Mouse (Mus musculus) kidney, embryonic 16.5 days (tissue): ENCODE data around the gene Smim27. TPM values are rescaled to one million over a fixed set of nuclear protein-coding genes. Genes with fewer than 3 reads are reported as not detected.
A peak's percentile ranks its signal among the peaks of the same experiment; 100 is the strongest.

ENCODE experiments used
- ATAC-seq: fragments of 200-750 bp; cut with Nextera tagmentation; 2 replicates; pipeline ENCODE4 v1.8.0; 2017; ENCODE audit warnings: moderate TSS enrichment; ENCODE audit not compliant: low FRiP score, low TSS enrichment
- H3K27ac ChIP-seq: fragments of 300-500 bp; sonication (generic); 2 replicates; pipeline ENCODE4 v1.5.1; 2014; ENCODE audit warnings: low read length
- H3K27me3 ChIP-seq: fragments of 300-500 bp; sonication (generic); 2 replicates; pipeline ENCODE4 v1.6.1; 2014; ENCODE audit warnings: low read length, control low read depth, mixed read lengths; ENCODE audit not compliant: insufficient read depth
- H3K36me3 ChIP-seq: fragments of 300-500 bp; sonication (generic); 2 replicates; pipeline ENCODE4 v1.6.1; 2014; ENCODE audit warnings: low read length, control low read depth, mixed read lengths; ENCODE audit not compliant: insufficient read depth
- H3K4me1 ChIP-seq: fragments of 300-500 bp; sonication (generic); 2 replicates; pipeline ENCODE4 v1.6.1; 2014; ENCODE audit warnings: low read length, control low read depth, mixed read lengths; ENCODE audit not compliant: insufficient read depth
- H3K4me2 ChIP-seq: fragments of 300-500 bp; sonication (generic); replicated peaks from 2 replicates; pipeline ENCODE4 v1.6.1; 2014; ENCODE audit warnings: low read depth, low read length
- H3K4me3 ChIP-seq: fragments of 300-500 bp; sonication (generic); 2 replicates; pipeline ENCODE4 v1.5.1; 2014; ENCODE audit warnings: mild to moderate bottlenecking, low read length
- H3K9ac ChIP-seq: fragments of 300-500 bp; sonication (generic); replicated peaks from 2 replicates; pipeline ENCODE4 v1.6.1; 2014; ENCODE audit warnings: low read length
- H3K9me3 ChIP-seq: fragments of 300-500 bp; sonication (generic); 2 replicates; pipeline ENCODE4 v1.6.1; 2016; ENCODE audit warnings: low read length, control low read depth
- WGBS: fragments of 180-500 bp; shearing (Covaris S2); extraction: QIAGEN DNeasy Blood & Tissue Kit; methylation state at CpG from one replicate; pipeline ENCODE4 v1.1.7; 2014; 5-methylcytosine and 5-hydroxymethylcytosine counted together
- polyA plus RNA-seq: library from polyadenylated mRNA; unstranded; fragments of >200 nt; fragmentation: Nextera tagmentation; extraction: Ambion mirVana; gene quantifications from 2 replicates; pipeline ENCODE4 v1.2.1, GENCODE M21; 2015

The Smim27 gene
- polyA plus RNA-seq, 1 experiment from 2014 or later, result 30.1 TPM

DNA sequence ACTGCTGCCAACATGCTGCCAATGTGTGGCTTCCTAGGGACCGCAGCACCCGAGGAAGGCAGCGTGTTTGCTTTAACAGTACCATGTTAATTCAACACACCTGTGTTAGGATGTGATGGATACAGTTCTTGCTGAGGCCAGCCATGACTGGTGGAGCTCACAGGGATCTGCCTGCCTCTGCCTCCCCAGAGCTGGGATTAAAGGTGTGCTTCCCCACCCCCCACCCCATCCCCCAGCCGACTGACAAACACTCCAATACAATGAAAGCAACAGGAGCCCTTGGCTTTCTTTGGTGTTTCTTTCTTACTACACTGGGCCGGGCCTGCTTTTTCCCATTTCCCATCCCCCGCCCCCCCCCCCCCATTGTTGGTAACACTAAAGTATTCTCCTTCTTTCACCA, 35.1 kb upstream of the Smim27 start:
- Histone ChIP-seq H3K4me2 (no peak overlapping the region), H3K9ac (no peak overlapping the region), H3K27ac (no peak overlapping the region), H3K9me3 (no peaks in the 10 kb centered on the region), H3K27me3 (no peaks in the 10 kb centered on the region), H3K36me3 (no peaks in the 10 kb centered on the region), H3K4me1 (peaks cover 7% of the 10 kb centered on the region), H3K4me3 (no peak overlapping the region)
- WGBS, result 74% methylated on average over 6 of the region's 6 CpGs
- ATAC-seq, result no peak

- 82% methylated on average over 4 of the region's 4 CpGs for WGBS
- Histone ChIP-seq H3K9me3 (no peaks in the 10 kb centered on the region), H3K27ac (no peak overlapping the region), H3K4me1 (peaks cover 13% of the 10 kb centered on the region), H3K36me3 (no peaks in the 10 kb centered on the region), H3K9ac (no peak overlapping the region), H3K4me2 (no peak overlapping the region), H3K27me3 (no peaks in the 10 kb centered on the region), H3K4me3 (no peak overlapping the region)
- ATAC-seq, result no peak
These were observed 32.5 kb upstream of the Smim27 start for GRCm38 (mm10) chr4:40236829-40237228.

- H3K9me3 ChIP-seq, result no peaks in the 10 kb centered on the region
- ATAC-seq, result peak; percentile 85
These were observed 30.6 kb upstream of the Smim27 start for GRCm38 (mm10) chr4:40238483-40239408.

GRCm38 (mm10) chr4:40239409-40240271, 29.7 kb upstream of the Smim27 start, which contains the start of gene Ddx58:
TSS of gene Ddx58 (minus strand) at chr4:40239828.
- H3K4me3 ChIP-seq, result peak within 1 kb of the TSS; percentile 70
- peaks cover 13% of the 10 kb centered on the region for H3K4me1 ChIP-seq
- no peaks in the 10 kb centered on the region for H3K9me3 ChIP-seq
- H3K36me3 ChIP-seq, result no peaks in the 10 kb centered on the region
- peak; percentile 69 for ATAC-seq
- H3K27me3 ChIP-seq, result no peaks in the 10 kb centered on the region
- WGBS, result under 1% methylated on average over 34 of the region's 35 CpGs
- H3K4me2 ChIP-seq, result peak within 1 kb of the TSS; percentile 90
- H3K27ac ChIP-seq, result peak within 1 kb of the TSS; percentile 51
- H3K9ac ChIP-seq, result peak within 1 kb of the TSS; percentile 78

More at GRCm38 (mm10) chr4:40238483-40239408, 30.6 kb upstream of the Smim27 start:
- Histone ChIP-seq H3K4me2 (peak overlapping the region; percentile 90), H3K9ac (peak overlapping the region; percentile 78), H3K36me3 (no peaks in the 10 kb centered on the region), H3K27ac (peak overlapping the region; percentile 51), H3K4me1 (peaks cover 13% of the 10 kb centered on the region), H3K4me3 (peak overlapping the region; percentile 70), H3K27me3 (no peaks in the 10 kb centered on the region)
- WGBS, result 1% methylated on average over 17 of the region's 17 CpGs

GRCm38 (mm10) chr4:40240272-40240744, 29.1 kb upstream of the Smim27 start:
- 37% methylated on average over 5 of the region's 5 CpGs for WGBS
- H3K27ac ChIP-seq, result no peak overlapping the region
- peak overlapping the region; percentile 78 for H3K9ac ChIP-seq

DNA sequence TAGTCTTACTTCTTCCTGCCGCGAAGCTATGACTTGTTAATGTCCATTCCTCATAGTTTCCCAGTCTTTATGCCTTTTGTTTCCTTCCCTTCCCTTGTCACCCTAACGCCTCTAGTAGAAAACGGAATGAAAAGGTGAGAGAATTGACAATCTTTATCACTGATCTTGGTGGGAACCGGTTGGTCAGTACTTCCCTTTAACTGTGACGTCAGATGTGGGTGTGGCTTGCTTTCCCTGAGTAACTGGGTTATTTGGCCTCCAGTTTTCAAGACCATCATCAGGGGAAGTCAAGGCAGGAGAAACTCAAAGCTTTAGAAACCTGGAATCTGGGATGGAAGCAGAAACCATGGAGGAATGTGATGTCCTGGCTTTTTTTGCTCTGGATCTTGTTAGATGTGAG, 27.5 kb upstream of the Smim27 start:
- Histone ChIP-seq H3K36me3 (no peaks in the 10 kb centered on the region), H3K27ac (no peak overlapping the region), H3K27me3 (no peaks in the 10 kb centered on the region), H3K9ac (no peak overlapping the region), H3K4me2 (no peak overlapping the region), H3K4me3 (no peak overlapping the region), H3K4me1 (peaks cover 13% of the 10 kb centered on the region), H3K9me3 (no peaks in the 10 kb centered on the region)
- WGBS, result 53% methylated on average over 6 of the region's 6 CpGs
- ATAC-seq, result no peak

More at GRCm38 (mm10) chr4:40240272-40240744, 29.1 kb upstream of the Smim27 start:
- Histone ChIP-seq H3K4me1 (peaks cover 13% of the 10 kb centered on the region), H3K27me3 (no peaks in the 10 kb centered on the region), H3K4me2 (peak overlapping the region; percentile 90), H3K36me3 (no peaks in the 10 kb centered on the region), H3K9me3 (no peaks in the 10 kb centered on the region), H3K4me3 (peak overlapping the region; percentile 70)
- ATAC-seq, result peak; percentile 46

DNA sequence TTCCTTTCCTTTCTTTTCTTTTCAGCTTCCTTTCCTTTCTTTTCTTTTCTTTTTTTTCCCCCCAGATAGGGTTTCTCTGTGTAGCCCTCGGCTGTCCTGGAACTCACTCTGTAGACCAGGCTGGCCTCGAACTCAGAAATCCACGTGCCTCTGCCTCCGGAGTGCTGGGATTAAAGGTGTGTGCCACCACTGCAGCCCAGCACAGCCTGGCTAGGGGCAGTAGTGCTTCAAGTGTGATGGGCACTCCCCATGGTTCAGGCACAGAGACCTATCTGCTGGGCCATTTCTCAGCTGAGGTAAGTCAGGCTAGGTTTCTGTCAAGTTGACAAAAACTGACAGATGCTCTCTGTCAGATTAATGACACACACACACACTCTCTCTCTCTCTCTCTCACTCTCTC, 26.4 kb upstream of the Smim27 start:
- H3K4me1 ChIP-seq, result peaks cover 13% of the 10 kb centered on the region
- H3K27me3 ChIP-seq, result no peaks in the 10 kb centered on the region
- 87% methylated on average over 4 of the region's 4 CpGs for WGBS
- no peak overlapping the region for H3K4me3 ChIP-seq
- no peak for ATAC-seq
- no peak overlapping the region for H3K27ac ChIP-seq
- H3K36me3 ChIP-seq, result no peaks in the 10 kb centered on the region
- no peak overlapping the region for H3K4me2 ChIP-seq
- H3K9me3 ChIP-seq, result no peaks in the 10 kb centered on the region
- no peak overlapping the region for H3K9ac ChIP-seq

GRCm38 (mm10) chr4:40244035-40244434, 25.3 kb upstream of the Smim27 start:
- no peaks in the 10 kb centered on the region for H3K27me3 ChIP-seq
- H3K27ac ChIP-seq, result no peak overlapping the region
- no peak overlapping the region for H3K4me3 ChIP-seq
- H3K9me3 ChIP-seq, result no peaks in the 10 kb centered on the region
- no peak overlapping the region for H3K9ac ChIP-seq
- H3K4me2 ChIP-seq, result no peak overlapping the region
- no peaks in the 10 kb centered on the region for H3K36me3 ChIP-seq
- ATAC-seq, result no peak
- 86% methylated on average over 8 of the region's 8 CpGs for WGBS
- H3K4me1 ChIP-seq, result peaks cover 6% of the 10 kb centered on the region; the same call in 1 of the 2 replicates

- Histone ChIP-seq H3K4me3 (no peak overlapping the region), H3K27me3 (no peaks in the 10 kb centered on the region), H3K36me3 (no peaks in the 10 kb centered on the region), H3K9ac (no peak overlapping the region), H3K9me3 (no peaks in the 10 kb centered on the region), H3K4me1 (no peaks in the 10 kb centered on the region), H3K4me2 (no peak overlapping the region), H3K27ac (no peak overlapping the region)
- no peak for ATAC-seq
- 90% methylated on average over 5 of the region's 5 CpGs for WGBS
These were observed 18.4 kb upstream of the Smim27 start for GRCm38 (mm10) chr4:40250984-40251383.
